Mouse (Mus musculus): ENCODE results near the gene Txnrd2.

The Txnrd2 gene

DNA sequence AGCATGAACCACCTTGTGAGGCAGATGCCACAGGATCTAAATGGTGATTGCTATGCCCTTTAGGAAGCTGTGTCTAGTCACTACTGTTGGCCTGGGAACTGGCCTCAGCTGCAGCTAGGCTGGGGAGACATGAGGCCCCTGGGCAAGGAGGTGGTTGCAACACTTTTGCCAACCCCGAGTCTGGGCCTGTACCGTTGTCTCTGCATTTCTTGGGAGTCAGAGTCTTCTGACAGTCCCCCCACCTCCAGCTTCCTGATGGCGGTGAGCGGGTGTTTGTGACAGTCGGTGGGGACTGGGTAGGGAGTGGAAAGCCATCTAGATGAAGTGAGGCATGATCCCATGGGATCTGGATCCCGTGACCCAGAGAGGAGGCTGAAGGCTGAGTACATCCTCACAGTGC lies 29.2 kb downstream of the Txnrd2 start:
- no peak for DNase-seq

DNA sequence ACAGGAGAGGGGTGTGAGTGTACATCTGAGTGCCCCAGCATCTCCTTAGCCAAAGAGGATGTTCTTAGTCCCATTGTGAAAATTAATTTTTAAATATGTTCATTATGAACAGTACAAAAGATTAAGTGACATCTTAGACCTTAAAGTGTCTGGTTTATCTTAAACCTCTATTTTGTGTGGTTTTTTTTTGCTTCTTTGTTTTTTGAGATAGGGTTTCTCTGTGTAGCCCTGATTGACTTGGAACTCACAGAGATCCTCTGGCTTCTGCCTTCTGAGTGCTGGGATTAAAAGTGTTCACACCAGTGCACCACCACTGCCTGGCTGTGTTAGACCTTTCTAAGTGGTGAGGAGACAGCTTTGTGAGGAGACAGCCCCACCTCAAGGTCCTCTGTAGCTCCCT lies 32.5 kb downstream of the Txnrd2 start:
- DNase-seq: no peak

DNA sequence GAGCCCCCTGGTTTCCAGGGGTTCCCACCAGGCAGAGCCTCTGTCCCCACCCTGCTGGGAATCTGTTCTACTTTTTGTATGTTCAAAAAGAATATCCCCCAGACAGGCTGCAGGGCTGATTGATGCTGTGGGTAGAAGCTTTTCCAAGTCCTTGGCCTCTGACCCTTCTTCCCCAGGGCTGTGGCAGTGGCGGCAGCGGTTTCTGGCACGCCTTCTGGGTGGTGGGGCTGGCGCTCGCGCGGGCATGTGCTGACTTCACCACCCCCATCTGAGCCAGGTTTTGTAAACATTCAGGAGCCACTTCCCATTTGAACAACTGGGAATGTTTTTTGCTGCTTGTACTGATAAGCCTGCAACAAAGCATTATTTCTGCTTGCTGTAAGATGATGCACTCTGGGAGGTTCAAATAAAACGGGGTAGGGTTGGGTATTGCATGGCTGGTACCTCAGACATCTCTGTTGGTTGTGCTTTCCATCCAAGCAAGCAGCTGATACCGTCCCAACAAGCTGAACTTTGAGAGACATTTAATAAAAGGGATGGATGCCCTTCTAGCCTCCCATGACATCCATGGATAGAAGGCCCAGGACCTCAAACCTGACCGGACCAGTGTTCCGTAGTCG lies 33.3 kb downstream of the Txnrd2 start:
- peak; percentile 63 for DNase-seq

DNA sequence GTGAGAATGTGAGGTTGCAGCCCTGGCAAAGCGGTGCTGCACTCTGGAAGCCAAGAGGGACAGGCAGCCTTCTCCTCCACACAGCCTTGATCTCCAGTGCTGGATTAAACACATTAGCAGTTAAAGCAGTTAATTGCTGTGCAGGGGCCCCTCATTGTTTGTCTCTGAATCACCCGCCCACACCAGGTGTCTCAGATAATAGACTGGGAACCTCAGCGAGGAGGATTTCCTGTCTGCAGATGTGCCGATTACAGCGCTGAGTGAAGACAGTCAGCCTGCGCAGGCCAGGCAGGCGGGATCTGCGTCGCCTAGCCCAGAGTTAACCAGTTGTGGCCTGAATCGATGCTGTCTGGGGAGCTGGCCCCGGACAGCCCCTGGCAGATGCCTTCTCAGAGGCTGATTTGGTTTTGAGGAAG lies 33.8 kb downstream of the Txnrd2 start:
- peak; percentile 49 for DNase-seq

DNA sequence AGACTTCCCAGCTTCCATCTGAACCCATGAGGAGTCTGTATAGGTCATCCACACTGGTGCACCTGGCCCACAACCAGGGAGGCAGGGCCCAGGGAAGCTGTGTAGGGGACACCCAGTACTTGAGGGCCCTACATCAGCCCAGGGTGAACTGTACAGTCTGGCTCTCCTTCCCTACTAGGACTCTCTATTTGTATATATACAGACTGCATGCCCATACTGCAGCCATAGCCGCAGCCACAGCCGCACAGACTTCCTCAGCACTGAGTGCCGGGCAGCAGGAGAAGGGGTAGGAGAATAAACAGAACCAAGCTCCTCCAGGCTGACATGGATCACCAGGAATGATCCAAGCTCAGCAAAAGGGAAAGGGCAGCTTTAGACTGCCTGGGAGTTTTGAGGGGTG lies 34.6 kb downstream of the Txnrd2 start:
- no peak for DNase-seq

DNA sequence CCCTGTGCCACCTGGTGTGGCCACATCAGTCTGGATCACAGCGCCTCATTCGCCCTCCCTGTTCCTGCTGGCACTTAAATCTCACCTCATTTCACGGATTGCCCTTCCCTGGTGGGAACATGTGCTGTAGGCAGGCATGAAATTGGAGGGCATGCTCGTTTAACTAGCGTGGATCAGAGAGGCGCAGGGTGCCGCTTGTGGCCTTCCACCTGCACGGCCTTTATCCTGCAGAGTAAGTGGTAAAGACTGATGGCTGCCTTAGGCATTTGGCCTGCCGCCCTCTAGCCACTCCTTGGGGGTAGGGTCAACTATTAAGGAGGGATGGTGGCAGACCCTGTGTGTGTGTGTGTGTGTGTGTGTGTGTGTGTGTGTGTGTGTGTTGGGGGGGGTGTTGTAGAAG lies 35.8 kb downstream of the Txnrd2 start:
- no peak for DNase-seq

DNA sequence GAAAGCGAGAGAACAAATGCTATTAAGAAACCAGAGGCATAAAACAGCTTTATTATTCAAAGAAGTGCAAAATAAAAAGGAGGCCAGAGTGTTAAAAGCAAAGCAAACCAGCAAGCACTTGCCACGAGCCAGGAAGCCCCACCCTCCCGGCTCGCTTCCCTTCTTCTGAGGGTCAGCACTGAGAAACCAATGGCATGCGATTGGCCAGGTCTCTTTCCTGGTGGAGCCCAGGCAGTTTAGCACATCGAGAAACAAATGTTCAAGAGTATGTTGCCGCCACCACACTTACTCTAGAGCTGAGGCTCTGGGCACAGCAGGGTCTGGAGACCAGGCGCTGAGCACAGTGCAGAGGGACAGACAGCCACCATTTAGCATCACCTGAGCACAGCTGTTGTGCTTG lies 36.4 kb downstream of the Txnrd2 start:
- DNase-seq: peak; percentile 49

DNA sequence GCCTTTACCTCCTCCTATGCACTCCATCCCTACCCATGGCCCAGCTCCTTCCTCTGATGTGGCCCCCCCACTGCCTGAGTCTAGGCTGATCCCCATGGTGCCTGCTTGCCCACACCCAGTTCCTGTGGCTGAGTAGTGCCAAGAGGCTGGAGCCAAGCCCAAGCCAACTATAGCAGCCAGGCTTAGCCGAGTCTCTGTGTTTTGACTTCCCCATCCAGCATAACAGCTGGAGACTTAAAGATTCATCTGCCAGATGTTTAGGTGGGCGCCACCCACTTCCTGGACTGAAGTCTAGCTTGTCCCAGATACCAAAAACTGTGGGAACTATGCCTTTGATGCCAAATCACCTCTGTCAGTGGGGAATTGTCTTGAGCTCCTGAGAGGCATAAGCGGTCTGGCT lies 38.1 kb downstream of the Txnrd2 start:
- peak; percentile 75 for DNase-seq

DNA sequence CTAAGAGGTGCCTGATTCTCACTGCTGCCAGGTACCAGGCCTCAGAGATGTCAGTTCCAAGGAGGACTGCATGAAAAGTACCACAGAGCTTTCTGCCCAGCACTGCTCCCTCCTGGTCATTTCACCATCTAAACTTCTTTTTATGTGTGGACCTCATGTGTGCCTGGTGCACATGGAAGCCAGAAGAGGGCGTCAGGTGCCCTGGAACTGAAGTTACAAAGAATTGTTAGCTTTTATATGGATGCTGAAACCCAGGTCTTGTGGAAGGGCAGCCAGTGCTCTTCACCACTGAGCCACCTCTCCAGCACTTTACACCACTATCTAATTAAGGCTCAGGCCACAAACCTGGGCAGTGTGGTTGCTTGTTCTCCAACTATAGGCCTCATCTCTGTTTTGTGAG lies 44.6 kb downstream of the Txnrd2 start:
- no peak for DNase-seq

DNA sequence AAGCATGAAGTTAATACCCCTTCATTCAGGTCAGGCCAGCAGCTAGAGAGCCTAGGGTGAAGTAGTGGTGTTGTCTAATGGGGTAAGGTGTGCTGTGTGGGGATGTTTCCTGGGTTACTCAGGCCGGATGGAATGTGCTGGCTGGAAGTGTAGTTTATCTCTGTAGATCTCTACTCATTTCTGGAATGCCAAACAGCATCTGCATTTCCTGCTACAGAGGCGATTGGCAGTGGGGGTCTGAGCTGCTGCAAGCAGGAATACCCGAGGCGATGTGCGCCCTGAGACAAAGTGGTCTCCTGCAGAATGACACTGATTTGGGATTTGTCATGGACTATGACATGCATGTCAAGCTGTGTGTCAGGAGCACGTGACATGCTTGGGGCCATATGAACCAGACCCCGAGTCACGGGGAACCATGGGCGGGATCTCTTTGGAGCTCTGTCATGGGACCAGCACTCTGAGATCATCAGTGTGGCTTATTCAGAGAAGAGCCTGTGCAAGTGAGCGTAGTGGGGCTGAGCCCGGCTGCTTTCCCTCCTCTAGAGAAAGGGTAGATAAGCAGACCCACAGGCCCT lies 45.3 kb downstream of the Txnrd2 start:
- no peak for DNase-seq

DNA sequence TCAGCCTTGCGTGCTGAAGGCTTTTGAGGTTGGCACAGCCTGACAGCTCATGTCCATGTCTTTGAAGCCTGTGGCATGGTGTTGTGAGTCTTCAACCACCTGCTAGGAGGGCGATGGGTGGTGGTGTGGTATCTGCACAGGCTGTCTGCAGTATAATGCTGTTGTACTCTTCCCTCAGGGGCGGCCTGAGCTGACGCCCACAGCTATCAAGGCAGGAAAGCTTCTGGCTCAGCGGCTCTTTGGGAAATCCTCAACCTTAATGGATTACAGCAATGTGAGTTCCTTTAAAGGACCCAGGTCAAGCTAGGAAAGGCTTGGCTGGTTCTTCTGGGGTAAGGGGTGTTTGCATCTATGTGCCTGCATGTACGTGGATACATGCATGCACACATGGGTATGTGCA lies 45.8 kb downstream of the Txnrd2 start:
- DNase-seq: no peak

DNA sequence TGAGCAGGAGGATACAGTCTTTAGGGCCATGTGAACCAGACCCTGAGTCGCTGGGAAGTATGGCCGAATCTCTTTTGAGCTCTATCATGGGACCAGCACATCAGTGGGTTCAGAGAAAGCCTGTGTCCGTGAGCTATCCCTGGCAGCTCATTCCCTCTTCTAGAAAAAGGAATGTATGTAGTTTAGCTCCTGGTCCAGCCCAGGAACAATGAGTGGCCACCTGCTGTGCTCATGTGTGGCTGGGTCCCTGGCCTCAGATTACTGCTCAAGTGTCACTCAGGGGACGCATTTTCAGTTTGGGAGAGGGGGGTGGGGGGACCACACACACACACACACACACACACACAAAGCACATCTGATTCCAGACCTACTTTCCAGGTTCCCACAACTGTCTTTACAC lies 46.2 kb downstream of the Txnrd2 start:
- no peak for DNase-seq

DNA sequence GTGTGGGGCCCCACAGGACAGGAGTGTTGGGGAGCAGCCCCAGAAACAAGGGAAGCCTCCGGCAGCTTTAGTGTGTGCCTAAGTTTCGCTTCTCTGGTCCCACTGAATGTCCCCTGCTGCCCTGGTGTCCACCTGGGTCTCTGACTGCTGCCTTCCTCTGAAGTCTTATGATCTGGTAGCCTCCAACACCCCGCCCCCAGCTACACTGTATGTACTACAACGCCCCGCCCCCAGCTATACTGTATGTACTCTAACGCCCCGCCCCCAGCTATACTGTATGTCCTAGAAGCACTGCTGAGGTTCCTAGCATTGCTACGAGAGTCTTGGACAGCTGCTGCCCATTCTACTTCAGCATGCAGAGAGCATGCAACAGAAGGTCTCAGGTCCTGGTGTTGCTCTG lies 46.8 kb downstream of the Txnrd2 start:
- no peak for DNase-seq

DNA sequence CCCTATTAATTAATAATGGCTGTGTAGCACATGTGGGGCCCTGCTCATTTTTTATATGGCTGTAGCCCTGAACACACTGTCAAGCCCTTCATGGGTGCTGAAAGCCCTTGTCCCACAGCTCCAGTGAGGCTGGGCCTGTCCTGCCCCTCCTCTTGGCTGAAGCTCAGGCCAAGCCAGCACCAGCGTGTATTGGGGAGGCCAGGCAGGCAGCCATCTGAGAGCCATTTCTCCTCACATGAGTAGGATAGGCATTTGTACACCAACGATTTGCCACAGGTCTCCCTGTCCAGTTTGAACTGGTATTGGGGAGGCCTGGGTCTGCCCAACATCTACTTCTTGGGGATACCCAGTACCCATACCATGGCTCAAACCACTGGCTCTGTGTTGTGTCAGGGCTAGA lies 47.8 kb downstream of the Txnrd2 start:
- no peak for DNase-seq

DNA sequence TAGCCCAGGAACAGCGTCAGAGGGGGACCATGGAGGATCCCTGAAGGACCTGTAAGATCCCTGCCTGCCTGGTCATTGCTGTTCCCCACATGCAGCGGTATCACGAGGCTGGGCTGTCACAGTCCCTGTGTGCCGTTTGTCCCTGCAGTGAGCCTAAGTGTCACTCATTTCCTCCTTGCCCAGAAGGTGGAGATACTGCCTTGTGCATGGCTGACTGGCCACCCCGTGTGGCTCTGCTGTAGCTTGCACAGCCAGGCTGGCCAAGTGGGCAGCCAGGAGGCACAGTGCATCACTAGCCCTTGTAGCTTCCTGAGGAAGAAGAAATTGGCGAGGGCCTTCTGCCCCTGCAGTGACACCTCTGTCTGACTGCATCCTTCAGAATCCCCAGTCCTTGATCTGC lies 51.8 kb downstream of the Txnrd2 start:
- DNase-seq: no peak

DNA sequence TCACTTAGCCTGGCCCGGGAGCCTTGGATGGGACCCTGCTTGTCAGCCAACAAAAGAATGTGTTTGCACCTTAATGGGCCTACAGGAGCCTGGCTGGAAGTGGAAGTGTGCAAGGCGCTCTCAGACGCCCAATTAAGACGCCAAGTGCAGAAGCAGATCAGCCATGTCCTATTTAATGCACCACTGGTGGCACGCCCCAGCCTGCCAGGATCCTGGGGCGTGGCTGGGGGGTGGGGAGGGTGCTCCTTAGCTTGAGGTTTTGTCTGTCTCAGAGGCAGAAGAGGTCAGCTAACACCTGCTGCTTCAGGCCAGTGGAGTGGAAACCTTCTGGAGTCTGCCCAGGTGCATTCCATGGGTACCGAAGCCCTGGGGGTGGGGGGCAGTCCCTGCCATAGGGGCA lies 53.5 kb downstream of the Txnrd2 start:
- DNase-seq: no peak

DNA sequence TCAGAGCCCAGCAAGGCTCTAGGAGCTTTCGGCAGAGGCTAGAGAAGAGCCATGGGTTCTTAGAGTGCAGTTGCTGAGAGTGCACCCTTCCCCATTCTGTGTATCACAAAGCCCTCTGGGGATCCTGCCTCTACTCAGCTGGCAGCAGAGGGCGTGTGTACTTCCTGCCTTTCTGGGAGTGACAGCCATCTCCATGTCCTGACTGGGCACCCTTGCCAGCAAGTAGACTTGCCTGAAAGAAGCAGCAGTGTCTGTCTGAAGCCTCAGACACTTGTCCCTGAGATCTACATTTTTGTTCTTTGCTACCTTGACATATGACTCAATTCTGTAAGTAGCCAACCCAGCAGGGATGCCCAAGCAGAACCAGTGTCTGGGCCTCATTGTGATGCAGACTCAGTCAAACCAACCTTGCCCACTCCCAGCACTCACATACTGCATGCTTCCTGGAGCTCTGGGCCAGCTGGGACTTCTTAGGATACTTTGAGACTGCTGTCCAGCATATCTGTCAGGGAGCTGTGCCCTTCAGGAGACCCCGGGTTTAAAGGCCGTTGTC lies 54.8 kb downstream of the Txnrd2 start:
- DNase-seq: no peak

DNA sequence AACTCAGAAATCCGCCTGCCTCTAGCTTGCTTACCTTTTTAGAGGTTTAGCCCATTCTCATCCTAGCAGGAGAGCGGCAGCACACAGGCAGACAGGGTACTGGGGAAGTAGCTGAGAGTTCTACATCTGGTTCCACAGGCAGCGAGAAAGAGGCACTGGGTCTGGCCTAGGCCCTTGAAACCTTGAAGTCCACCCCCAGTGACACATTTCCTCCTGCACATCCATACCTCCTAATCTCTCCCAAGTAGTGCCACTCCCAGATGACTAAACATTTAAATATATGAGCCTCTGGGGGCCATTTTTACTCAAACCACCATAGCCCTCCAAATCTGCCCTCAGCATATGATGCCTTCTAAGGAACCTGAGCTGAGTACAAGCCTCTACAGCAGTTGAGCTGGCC lies 56.2 kb downstream of the Txnrd2 start:
- DNase-seq: no peak

DNA sequence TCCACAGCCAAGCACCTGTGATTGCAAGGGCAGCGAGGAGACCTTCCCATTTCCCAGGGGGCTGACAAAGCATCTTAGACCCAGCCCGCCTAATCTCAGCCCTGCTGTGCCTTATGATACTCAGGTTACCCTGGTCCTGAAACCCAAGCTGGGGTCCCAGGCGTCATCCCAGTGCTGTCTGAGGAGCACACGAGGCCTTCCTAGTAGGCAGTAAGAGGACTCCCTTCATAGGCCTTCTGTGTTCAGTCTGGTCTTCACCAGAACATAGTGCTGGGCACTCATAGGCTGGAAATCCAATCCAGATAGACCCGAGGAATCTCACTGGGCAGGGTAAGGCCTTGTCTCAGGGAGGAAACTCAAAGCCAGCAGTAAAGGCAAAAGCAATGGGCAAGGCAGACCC lies 57.7 kb downstream of the Txnrd2 start:
- no peak for DNase-seq

DNA sequence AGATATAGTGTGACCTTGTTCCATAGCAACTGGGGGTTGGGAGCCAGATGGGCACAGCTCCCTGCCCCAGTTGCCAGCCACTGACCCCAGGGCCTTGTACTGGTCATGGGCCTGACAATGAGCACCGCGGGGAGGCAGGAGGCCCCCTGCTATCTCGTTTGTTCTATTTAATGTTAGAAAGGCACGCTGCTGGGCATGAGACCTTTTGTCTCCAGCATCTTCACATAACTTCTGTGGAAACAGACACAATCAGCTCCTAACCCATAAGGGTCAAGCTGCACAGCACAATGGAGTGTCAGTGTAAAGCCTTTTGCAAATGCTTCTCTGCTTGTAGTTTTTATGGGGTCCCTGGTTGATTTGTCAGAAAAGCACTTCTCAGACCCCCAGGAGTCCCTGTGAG lies 58.2 kb downstream of the Txnrd2 start:
- no peak for DNase-seq

DNA sequence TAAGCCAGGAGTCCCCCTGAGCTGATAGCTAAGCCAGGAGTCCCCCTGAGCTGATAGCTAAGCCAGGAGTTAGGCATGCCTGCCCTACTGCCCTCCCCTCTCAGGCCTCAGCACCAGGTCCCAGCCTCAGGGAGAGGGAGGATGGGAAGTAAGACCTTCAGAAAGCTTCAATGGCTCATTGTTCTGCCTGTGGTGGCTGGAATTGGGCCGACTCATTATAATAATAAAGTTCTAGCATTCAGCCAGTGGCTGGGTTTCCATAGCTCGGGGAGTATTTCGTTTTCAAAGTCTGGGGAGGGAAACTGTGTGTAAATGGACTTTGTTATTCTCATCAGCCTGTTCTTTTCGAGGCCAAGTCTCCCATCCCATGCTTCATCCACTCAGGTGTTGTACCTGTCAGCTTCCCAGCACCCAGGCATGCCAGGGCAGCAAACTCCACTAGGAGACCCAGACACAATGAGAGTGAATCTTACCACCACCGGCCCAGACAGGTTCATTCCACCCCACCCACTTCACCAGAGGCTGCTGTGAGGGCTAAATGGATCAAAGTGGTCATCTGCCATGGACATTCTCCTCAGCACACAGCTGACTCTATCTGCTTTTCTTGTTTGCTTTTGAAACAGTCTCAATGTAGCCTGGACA lies 58.7 kb downstream of the Txnrd2 start:
- no peak for DNase-seq

DNA sequence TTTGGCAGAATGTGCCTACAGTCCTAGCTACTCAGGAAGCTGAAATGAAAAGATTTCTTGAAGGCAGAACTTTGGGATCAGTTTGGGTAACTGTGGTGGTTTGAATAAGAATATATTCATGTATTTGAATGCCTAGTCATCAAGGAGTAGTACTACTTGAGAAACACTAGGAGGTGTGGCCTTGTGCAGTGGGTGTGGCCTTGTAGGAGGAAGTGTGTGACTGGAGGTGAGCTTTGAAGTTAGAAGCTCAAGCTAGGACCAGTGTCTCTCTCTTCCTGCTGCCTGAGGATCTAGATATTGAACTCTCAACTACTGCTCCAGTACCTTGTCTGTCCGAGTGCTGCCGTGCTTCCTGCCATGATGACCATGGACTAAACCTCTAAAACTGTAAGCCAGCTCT lies 59.9 kb downstream of the Txnrd2 start:
- DNase-seq: no peak

DNA sequence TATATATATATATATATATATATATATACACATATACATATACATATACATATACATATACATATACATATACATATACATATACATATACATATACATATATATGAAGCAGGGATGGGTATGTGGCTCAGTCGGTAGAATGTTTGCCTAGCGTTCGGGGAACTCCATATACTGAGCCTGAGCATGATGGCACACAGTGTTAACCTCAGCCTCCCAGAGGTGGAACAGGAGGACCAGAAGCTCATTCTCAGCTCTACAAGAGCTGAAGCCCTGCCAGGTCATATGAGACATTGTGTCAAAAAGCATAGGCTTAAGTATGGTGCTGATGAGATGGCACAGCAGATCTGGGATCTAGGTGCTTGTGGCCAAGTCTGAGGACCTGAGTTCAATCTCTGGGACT lies 64.1 kb downstream of the Txnrd2 start:
- no peak for DNase-seq

DNA sequence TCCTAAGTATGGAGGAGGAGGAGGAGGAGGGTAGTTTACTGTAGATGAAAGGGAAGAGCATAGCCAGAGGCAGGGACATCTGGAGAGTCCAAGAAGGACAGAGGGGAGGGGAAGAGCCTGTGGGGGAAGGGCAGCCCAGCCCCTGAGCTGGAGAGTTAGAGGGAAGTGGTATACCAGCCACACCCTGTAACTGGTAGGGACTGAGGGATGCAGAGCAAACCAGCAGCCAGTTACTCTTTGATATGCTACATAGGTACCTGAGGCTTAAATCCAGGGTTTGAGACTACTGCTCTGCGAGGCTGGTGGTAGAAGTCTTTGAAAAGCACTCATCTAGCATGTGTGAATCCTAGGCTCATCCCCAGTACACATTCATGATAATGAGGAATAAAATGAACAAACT lies 64.7 kb downstream of the Txnrd2 start:
- no peak for DNase-seq
